Mouse (Mus musculus) skeletal muscle tissue, adult 2 months (tissue): ENCODE results near the gene Crygn.
"Not testable (repeated sequence)": the region's sequence is repeated elsewhere in the genome, so short reads cannot be mapped to it uniquely, and the experiment has no call there.

ENCODE experiments used
- DNase-seq: peaks from one replicate; pipeline ENCODE4 v3.0.0-alpha.2; 2012; ENCODE audit warnings: low read depth, low spot score

Crygn gene

GRCm38 (mm10) chr5:24757816-24758215 is at the start of gene Crygn:
Gene Crygn (minus strand): TSS chr5:24758008.
- DNase-seq = no peak

GRCm38 (mm10) chr5:24805222-24805621 is 47.4 kb upstream of the Crygn start:
- DNase-seq = no peak

DNA sequence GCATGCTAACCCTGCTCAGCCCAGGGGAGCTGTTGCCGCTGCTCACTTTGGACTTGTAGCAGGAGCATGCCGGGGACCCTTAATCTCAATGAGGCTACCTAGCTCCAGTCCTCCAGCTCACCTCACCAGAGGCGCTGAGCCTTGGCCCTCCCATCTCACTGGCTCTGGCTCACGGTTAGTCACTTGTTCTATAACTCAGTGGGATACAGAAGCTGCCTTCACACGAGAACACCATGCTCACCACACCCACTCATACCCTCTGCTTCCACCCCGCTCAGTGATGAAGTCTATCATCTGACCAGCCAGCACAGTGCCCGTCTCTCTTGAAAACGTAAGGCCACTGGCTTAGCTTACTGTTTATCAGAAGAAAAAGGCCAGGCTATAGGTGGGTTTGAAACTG is 46.9 kb upstream of the Crygn start:
- no peak for DNase-seq

DNA sequence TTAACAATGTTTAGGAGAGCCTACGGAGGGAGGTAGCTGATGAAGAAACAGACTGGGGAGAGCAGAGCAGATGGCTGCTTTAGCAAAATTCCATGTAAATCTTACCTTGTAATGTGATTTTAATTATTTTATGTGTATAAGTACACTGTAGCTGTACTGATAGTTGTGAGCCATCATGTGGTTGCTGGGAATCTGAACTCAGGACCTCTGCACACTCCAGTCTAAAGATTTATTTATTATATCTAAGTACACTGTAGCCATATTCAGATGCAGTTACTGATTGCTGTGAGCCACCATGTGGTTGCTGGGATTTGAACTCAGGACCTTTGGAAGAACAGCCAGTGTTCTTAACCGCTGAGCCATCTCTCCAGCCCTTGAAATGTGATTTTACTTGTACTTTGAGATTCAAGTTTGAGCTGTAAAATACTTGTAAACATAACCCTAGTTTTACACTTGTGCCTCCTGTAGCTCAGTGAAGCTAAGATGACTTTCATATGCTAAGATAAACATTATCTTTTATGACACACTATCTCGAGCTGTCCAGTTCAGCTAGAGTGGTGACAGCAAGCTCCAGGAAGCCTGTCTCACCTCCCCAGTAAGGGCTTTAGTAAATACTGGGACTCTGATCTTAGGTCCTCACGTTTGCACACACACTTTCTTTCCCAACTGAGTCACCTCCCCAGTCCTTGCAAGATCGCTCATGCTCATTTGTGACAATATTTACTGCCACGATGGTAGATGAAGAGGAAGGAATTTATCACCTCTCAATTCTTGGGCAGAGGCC is 44.2 kb upstream of the Crygn start:
- no peak for DNase-seq

GRCm38 (mm10) chr5:24800416-24800815 is 42.6 kb upstream of the Crygn start:
- DNase-seq = no peak

- DNase-seq = no peak
Measured at GRCm38 (mm10) chr5:24798639-24799038, 40.8 kb upstream of the Crygn start.

- DNase-seq = no peak
Measured at GRCm38 (mm10) chr5:24797858-24798257, 40.0 kb upstream of the Crygn start.

GRCm38 (mm10) chr5:24792961-24793360 is 35.2 kb upstream of the Crygn start:
- no peak for DNase-seq

GRCm38 (mm10) chr5:24782957-24783356 is 25.1 kb upstream of the Crygn start:
- DNase-seq = no peak

GRCm38 (mm10) chr5:24781048-24781447 is 23.2 kb upstream of the Crygn start:
- DNase-seq = no peak

GRCm38 (mm10) chr5:24779881-24780512 is 22.2 kb upstream of the Crygn start:
- DNase-seq = peak; percentile 25

- DNase-seq = no peak
Measured at GRCm38 (mm10) chr5:24779321-24779720, 21.5 kb upstream of the Crygn start.

DNA sequence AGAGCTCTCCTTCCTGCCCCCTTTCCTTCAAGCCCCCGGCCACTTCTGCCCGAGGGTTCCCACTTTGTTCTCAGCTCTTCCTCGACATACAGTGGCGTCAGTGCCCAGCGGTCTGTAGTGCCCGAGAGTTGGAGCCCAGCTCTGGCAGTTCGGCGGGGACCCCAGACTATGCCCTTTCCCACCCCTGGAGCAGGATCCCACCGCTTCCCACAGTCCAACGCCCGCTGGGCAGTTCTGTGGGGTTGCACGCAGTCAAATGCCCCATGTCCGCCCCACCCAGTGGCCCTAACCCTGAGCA is 21.0 kb upstream of the Crygn start:
- no peak for DNase-seq

DNA sequence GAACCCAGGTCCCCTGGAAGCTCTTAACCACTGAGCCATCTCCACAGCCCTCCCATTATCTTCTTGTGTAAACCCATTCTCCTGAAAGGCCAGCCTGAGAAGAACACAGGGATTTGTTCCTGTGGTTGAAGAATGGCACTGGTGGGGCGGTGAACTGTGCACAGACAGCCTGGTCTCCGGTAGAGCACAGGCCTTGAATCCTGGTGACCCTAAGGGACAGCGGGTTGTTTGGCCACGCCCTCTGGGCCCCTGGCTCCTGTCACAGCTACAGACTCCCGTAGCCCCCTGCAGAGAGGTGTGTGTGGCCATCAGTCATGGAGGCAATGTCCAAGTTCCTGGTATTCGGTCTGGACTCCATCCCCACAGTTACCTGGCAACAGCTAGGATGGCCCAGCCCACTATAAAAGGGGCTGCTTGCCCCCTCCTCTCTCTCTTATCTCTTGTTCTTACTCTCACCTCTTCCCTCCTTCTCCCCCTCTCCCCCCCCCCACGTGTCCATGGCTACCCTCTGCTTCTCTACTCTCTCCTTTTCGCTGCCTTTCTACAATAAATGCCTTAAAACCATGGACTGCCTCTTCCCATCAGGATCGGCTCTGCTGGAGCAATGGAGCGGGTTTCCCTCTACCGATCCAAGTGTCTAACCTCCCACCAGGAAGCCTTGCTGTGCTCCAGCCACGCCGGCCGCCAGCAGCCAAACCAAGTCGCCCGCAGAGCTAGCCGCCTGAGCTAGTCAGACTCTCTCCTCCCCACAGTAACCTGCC is 20.5 kb upstream of the Crygn start:
- DNase-seq = no peak

GRCm38 (mm10) chr5:24776681-24777080 is 18.9 kb upstream of the Crygn start:
- no peak for DNase-seq

- DNase-seq = not testable (repeated sequence)
Measured at GRCm38 (mm10) chr5:24774549-24774948, 16.7 kb upstream of the Crygn start.

- no peak for DNase-seq
Measured at GRCm38 (mm10) chr5:24756931-24757330, 877 bp downstream of the Crygn start.

- DNase-seq = no peak
Measured at GRCm38 (mm10) chr5:24752175-24752498, 5.7 kb downstream of the Crygn start.

DNA sequence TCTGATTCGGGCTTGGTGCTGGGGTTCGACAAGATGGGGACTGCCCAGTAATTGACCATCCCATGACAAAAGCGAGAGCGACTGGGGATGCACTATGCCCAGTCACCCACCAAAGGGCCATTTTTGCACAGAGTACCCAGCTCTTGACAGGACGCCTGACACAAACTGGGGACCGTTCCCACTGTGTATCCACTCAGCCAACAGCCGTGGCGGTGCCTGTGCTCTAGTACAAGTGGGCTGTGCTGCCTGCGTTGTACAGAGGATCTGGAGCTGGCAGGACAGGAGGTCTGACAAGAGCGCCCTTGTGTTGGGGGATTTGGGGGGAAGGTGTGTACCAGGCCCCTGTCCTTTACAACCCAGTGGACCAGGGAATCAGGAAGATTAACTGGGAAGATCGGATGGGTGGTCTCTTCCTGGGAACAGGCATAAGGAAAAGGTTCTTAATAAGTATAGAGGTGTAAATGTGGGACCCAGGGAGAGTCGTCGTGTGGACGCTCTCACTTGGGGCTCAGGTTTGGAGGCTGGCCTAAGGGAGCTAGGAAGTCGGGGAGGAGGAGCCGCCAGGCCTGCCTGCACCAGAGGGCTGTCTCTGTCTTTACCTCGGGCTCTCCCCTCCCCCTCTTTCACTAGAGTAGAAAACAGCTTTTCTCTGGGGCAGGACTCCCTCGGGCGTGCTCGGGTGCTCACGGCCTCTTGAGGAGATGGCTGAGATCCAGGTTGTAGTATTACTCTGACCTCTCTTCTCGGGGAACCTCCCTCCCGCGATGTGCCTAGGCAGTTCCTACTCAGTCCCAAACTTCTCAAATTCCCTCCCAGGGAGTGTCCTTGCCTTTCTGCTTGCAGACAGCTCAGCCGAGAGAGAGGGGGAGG is 6.3 kb downstream of the Crygn start:
- DNase-seq = peak; percentile 82

DNA sequence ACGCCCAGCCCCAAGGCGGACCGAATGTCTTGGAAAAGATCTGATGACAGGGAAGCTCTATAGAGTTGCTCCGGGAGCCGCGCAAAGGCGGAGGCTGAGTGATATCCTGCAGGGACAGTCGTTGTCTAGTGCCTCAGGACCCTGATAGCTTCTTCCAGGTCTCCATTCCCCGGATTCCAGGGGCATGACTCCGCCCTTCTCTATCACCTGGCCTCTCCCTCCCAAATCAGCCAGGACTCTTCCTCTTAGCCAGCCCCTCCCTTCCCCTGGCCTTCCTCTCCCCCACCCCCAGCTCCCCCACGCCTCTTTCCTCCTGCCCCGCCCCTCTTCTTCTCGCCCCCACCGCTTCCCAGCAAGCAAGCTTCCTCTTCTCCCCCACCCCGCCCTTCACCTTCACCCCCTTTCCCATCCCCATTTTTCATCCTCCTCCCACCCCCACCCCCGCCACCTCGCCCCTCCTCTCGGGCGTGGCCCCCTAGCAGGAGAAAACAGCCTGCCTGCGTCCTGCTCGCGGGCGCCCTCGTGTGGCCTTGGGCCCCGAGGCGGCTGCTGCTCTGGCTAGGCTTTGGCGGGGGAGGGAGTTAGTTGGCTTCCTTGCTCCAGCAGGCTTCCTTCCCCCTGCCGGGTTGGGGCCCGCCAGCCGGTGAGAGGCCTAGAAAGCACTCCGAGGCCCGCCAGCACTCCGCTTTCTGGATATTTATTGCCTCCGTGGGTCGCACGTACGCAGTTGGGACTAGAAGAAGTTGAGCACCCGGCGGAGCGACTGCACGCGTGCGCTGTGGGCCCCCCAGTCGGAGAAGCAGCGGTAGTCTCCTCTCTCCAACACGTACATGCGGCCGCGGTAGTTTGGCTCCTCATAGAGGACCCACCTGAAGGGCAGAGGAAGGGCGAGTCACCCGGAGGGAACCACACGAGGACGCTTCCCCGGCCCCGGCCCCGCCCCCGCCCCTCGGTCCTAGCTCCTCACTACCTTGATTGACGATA is 7.2 kb downstream of the Crygn start:
- peak; percentile 89 for DNase-seq

GRCm38 (mm10) chr5:24749731-24750130 is 8.1 kb downstream of the Crygn start:
- no peak for DNase-seq
